Mouse (Mus musculus) spleen, adult 12 weeks (tissue): ENCODE data around the gene Gm813.
A peak's percentile ranks its signal among the peaks of the same experiment; 100 is the strongest.
"Not testable (repeated sequence)": the region's sequence is repeated elsewhere in the genome, so short reads cannot be mapped to it uniquely, and the experiment has no call there.

Source experiments
- DNase-seq: peaks from one replicate; pipeline ENCODE4 v3.0.0; 2022; ENCODE audit warnings: low spot score

Gene Gm813

DNA sequence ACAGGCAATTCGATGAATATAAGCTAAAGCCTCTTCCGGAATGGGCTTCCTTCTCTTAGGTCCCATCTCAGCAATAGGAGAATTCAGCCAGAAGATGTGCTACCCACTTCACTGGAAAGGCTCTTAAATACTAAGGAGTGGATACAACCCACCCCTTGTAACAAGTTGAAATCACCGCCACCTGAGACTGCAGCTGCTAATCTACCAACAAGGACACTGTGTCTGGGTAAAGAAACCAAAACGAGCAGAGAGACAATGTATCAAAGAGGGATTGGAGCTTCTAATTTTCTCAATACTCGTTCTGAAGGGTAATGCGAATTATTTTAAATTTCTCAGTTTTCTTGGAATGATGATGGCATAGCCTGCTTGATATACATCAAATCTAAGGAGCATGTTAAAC lies at the start of gene Gm813:
Gene Gm813, minus strand, starts transcription at position 101 of the 400 bp plus-strand sequence.
- DNase-seq = no peak

GRCm38 (mm10) chr16:58665137-58665536 lies 48.4 kb upstream of the Gm813 start:
- DNase-seq = not testable (repeated sequence)

DNA sequence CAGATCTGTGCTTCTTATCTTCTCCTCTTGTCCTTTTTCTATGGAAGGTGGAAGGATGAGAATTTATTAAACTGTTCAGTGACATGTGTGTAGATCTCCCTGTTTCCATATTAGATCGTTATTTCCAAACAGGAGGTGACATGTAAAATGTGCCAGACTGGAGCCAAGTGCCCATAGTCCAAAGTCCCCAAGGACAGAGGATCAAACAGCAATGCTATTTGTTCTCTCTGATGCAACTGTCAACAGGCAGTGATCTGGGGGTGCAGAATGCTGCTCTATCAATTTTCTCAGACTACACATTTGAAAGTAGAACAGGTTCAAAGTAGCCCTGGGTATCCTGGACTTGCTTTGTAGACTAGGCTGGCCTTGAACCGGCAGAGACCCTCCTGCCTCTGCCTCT lies 47.0 kb upstream of the Gm813 start:
- DNase-seq = no peak

DNA sequence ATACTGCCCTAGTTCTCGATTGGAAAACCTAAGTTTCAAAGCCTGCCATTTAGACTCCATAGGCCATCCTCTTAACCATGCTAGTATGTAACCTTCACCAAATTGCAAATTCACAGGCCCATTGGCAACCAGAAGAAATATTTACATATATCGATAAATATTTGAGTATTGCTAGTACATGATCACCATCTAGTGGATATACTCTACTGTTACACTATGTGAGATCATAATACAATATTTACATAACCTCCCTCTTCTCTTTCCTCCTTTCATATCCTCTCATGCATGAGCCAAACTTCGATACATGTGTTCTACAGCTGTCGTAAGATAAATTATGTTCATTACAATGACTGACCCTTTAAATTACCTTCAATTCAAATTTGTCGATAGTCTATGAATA lies 46.2 kb upstream of the Gm813 start:
- no peak for DNase-seq

DNA sequence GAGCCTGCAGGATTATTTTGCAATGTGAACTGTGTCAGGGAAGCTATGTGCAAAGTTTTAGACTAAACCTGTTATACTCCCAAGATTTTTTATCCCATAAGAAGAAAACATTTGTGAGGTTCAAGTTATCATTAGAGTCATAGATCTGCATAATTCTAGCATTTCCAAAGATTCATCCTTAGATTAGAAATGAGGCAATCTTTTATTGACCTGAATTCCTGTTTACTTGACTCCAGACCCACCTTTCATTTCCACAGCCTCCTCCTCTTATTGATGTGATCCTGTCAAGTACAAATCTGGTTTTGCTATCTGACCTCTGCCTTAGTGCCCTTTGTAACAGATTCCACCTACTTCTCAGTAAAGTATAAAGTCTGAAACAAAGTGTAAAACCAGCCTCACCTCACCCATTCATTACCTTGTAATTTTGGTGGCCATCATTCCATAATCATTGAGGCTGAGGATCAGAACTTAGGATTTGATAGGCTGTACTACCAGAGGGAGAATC lies 45.6 kb upstream of the Gm813 start:
- no peak for DNase-seq

DNA sequence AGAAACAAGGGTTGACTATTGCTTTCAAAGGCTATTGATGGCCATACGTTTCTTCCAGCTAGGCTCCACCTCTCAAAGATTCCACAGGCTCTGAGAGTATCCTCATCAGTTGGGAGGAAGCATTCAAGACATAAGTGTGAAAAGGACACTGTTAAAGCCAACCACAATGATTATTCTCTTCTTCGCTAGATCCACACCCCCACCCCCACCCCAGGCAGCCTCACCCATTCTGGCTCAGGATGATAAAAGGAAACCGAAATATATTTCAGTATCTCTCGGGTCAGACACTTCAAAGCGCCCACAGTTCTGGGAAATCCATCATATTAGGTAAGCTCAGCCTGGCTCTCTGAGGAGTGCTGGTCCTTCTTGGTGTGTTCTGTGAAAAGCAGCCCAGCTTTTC lies 45.0 kb upstream of the Gm813 start:
- peak; percentile 42 for DNase-seq

DNA sequence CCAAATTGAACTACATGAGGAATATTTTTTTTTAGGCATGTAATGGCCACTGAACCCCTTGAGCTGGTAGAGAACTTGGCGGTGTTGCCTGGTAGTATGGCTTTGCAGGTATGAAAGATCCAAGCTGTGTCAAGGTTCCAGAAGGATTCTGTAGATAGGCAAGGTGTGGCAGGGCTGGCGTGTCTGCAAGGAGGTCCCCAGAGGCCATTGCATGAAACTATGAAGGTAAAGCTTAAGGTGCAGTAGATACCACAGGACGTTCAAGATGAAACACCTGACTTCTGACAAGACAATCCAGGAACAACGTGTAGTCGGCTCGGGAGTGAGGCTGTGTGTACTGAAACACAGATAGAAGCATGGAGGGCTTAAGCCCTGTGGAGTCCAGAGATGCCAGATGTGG lies 41.9 kb upstream of the Gm813 start:
- no peak for DNase-seq

DNA sequence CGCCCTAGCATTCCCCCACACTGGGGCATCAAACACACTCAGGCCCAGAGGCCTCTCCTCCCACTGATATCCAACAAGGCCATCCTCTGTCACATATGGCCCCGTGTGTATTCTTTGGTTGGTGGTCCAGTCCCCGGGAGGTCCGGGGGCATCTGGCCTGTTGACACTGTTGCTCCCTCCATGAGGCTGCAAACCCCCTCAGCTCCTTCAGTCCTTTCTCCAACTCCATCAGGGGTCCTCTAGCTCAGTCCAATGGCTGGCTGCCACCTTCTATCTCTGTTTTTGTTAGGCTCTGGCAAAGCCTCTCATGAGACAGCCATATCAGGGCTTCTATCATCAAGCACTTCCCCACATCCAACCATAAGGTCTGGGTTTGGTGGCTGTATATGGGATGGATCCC lies 39.7 kb upstream of the Gm813 start:
- no peak for DNase-seq

DNA sequence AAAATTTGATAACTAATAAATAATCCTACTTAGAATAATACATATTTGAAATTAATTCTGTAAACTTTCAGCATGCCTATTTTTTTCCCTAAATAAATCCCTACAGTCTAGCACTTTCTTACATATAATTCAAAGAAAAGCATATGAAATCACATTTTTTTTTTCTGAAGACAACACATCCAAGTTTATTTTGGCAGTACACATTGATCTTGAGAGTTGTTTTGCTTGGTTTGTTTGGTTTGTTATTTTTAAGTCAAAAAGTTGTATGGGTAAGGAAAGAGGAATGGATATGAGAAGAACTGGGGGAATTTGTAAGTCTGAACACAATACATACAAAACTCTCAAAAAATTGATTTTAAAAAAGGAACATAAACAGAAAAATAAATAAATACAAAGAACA lies 39.0 kb upstream of the Gm813 start:
- no peak for DNase-seq

DNA sequence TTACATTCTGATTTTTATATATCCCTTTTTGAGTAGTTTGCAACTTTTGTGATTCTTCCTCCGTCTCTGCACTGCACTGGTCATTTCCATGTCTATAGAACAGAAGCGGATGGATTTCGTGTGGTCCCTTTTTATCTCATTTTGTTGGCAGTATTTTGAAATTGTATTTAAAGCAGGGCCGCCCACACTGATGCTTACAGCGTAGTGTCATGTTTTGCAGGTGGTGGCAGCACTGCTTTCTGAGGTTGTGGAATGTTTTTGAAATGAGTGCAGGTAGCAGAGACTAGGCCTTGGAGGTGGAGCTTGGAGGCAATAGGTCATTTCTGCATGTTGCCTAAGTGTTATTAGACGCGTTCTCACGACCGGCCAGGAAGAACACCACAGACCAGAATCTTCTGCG lies 33.2 kb upstream of the Gm813 start:
- no peak for DNase-seq

DNA sequence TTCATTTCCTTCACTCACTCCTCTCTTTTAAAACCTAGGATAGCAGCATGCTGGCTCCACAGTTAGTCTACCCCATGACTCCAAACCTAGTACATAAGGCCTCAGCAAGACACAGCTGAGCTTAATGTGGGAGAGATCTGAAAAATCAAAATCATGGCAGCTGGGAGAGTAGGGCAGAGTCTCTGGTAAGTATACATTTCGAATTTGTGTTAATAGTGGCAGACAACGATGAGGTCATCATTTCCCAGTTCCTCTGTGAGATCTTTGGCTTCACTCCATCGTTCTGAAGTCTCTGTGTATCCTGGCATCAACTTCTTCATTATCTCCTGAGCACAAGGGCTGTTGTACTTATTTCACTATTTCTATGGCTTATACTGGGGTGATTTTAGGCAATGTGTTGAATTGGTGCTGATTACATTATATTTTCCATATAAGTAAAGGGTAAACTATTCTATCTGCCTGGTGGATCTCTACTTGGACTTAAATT lies 22.0 kb upstream of the Gm813 start, which contains the start of gene E330017A01Rik:
Gene E330017A01Rik, minus strand, starts transcription at position 51 of the 487 bp plus-strand sequence.
- no peak for DNase-seq

DNA sequence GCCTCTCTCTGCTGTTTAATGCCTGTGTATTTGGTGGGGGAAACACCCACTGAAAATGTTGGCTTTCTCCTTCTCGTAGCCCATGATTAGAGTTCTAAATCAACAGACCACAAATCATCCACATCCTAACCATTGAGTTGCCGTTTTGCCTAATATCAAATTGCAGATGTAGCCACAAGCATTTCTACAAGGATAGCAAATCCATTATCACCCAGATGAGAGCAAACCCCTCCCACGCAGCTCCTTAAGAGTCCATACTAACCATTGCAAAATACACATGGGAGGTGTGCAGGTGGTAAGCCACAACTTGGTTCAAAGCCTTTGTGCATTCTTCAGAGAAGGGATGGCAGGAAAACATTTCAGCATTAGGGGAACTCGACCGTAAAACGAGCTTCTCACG lies 21.2 kb upstream of the Gm813 start:
- no peak for DNase-seq

DNA sequence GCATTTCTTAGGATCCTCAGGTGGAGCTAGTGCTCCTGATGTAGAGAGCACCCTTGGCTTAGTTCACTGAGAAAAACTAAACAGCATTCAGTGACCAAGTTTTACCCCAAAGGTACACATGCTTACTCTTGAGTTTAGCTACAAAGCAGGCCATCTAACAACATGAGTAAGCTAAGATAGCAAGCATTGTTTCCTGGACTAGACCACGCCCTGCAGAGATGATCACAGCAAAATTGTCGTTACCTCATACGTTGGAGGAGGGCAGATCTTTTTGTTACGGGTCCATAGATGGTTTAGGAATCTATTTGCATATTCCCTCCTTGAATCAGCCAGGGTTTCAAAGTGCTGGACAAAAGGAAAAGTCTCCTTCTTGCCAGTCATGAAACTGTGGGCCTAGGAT lies 20.7 kb upstream of the Gm813 start:
- DNase-seq = no peak

DNA sequence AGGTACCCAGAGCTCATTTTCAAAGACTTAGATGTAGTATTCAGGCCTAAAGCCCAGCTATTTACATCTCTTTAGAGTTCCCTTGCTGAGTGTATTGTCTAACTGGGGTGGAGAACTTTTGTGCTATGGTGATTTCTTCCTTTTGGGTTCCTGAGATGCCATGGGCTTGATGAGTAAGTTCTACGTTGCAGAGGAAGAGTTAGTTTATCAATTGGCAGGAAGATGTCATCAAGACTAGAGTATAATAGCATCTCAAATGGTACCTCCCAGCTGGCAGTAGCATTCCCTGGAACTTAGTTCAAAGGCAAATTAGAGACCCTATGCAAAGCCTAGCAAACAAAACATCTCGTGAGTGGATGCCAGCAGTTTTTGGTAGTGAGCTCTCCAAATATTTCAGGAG lies 19.1 kb upstream of the Gm813 start:
- DNase-seq = no peak

- no peak for DNase-seq
These were observed 13.0 kb upstream of the Gm813 start for GRCm38 (mm10) chr16:58629736-58630135.

DNA sequence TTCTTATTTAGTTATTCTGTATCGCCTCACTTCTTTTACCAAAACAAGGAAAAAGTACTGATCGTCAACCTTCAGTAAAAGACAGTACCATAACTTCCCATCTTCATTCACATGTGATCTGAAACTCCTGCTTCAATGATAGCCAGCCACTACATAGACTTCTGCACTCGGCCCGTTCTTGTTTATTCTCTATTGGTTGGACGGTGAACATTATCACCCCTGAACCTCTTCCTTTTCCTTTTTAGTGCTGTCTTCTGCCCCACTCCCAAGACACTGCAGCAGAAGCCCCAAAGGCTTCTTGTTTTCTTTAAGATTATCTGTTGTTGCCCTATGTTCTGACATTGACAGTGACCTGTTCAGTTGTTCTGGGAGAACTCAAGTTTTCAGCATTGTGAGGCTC lies 12.2 kb upstream of the Gm813 start:
- DNase-seq = no peak

DNA sequence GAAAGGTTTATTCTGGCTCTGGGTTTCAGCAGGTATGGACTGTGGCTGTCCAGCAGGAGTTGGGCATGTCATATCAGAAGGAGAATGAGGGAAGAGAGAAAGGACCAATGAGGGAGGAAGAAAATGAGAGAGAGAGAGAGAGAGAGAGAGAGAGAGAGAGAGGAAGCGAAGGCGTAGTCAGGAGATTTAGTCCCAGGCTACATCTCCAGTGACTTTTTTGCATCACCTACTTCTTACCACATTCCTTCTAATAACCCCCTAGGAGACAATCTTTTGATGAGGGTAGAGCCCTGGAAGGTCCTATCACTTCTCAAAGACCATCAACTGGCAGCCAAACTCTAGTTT lies 11.5 kb upstream of the Gm813 start:
- no peak for DNase-seq

- no peak for DNase-seq
These were observed 11.0 kb upstream of the Gm813 start for GRCm38 (mm10) chr16:58627597-58628335.

DNA sequence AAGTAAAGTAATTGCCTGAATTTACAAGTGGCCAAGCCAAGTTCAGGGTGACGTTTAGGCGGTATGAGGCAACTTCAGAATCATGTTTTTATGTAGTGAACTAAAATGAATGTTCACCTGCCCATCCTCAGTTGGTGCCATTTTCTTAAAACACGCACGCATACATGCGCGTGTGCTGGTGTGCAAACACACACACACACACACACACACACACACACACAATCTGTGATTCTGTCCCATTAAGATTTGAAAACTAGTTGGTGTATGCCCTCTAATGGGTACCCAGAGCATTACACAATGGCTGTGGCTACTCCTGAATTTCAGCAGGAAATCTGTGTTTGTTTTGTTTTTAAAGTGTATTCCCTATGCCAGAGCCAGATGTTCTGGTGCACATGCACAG lies 7.2 kb upstream of the Gm813 start:
- no peak for DNase-seq

DNA sequence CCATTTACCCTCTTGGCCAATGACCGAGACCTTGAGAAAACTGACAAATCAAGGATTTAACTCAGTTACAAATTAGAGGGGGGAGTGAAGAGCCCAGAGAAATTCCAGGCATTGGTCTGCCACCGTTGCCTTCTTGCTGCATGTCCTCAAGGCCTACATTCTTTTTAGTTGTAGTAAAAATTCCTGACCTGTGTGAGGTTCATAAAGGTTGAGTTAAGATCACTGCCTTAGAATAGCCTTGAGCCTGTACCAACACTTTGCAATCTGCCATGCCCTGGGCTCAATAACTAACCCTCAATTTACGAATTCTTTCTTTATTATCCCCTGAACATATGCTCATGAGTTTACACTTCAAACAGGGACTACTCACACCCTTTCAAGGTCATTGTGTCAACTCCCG lies 6.3 kb upstream of the Gm813 start:
- no peak for DNase-seq

DNA sequence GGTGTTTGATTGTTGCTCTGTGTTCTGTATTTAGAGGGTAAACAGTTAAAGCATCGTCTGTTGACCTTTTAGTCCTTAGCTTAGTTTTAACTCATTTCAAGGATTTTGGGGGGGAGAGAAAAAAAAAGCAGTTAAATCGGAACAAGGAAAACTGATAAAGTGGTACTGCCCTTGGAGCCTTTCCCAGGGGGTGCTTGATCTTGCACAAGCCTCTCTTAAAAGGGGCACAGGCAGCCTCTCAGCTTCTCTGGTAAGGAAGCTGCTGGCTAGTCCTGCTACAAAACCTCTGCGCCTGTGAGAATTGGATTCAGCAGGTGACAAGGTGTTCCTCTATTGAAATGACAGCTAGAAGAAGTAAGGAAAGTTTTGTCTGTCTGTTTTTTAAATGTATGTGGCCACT lies 5.6 kb upstream of the Gm813 start:
- no peak for DNase-seq

GRCm38 (mm10) chr16:58617346-58617745 lies 568 bp upstream of the Gm813 start:
- DNase-seq = no peak

- no peak for DNase-seq
These were observed 3.8 kb downstream of the Gm813 start for GRCm38 (mm10) chr16:58612969-58613368.

DNA sequence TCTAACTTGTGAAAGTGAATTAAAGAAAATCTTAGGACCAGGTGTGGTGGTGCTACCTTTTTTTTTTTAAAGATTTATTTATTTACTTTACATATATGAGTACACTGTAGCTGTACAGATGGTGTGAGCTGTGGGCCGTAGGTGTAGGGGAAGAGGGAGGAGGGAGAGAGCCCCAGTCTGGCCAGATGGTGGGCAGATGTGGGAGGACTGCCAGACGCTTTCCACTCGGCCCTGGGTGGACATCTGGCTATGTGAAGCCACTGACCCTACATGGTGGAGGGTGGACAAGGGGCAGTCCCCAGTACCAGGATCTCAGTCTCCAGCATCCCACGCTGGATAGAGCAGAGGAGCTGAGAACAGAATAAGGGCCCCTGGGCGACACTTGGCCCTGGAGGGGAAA lies 9.7 kb downstream of the Gm813 start:
- no peak for DNase-seq
